Mouse (Mus musculus) liver, embryonic 15.5 days (tissue): ENCODE data around the gene Vwc2. TPM values are rescaled to one million over a fixed set of nuclear protein-coding genes. Genes with fewer than 3 reads are reported as not detected.

ENCODE experiments used
- ATAC-seq: fragments of 200-750 bp; cut with Nextera tagmentation; 2 replicates; pipeline ENCODE4 v1.8.0; 2017; ENCODE audit warnings: moderate number of reproducible peaks, mild to moderate bottlenecking, moderate library complexity; ENCODE audit not compliant: insufficient read depth
- H3K27ac ChIP-seq: fragments of 300-500 bp; sonication (generic); replicated peaks from 2 replicates; pipeline ENCODE4 v1.5.1; 2015; ENCODE audit warnings: mild to moderate bottlenecking, inconsistent platforms
- H3K27me3 ChIP-seq: fragments of 300-500 bp; sonication (generic); 2 replicates; pipeline ENCODE4 v1.6.1; 2015; ENCODE audit warnings: mild to moderate bottlenecking, inconsistent platforms
- H3K36me3 ChIP-seq: fragments of 300-500 bp; sonication (generic); replicated peaks from 2 replicates; pipeline ENCODE4 v1.6.1; 2015; ENCODE audit warnings: moderate library complexity, mild to moderate bottlenecking, inconsistent platforms
- H3K4me1 ChIP-seq: fragments of 300-500 bp; sonication (generic); replicated peaks from 2 replicates; pipeline ENCODE4 v1.6.1; 2015; ENCODE audit warnings: inconsistent platforms
- H3K4me2 ChIP-seq: fragments of 300-500 bp; sonication (generic); 2 replicates; pipeline ENCODE4 v1.6.1; 2015; ENCODE audit warnings: moderate library complexity, mild to moderate bottlenecking, inconsistent platforms
- H3K4me3 ChIP-seq: fragments of 300-500 bp; sonication (generic); replicated peaks from 2 replicates; pipeline ENCODE4 v1.5.1; 2015; ENCODE audit warnings: mild to moderate bottlenecking, inconsistent platforms
- H3K9ac ChIP-seq: fragments of 300-500 bp; sonication (generic); 2 replicates; pipeline ENCODE4 v1.6.1; 2015; ENCODE audit warnings: moderate library complexity, mild to moderate bottlenecking, inconsistent platforms
- H3K9me3 ChIP-seq: fragments of 300-500 bp; sonication (generic); replicated peaks from 2 replicates; pipeline ENCODE4 v1.6.1; 2016; ENCODE audit warnings: inconsistent platforms
- WGBS: fragments of 180-500 bp; shearing (Covaris S2); methylation state at CpG from one replicate; pipeline ENCODE4 v1.1.7; 2015; ENCODE audit warnings: mixed read lengths; ENCODE audit not compliant: insufficient replicate concordance; 5-methylcytosine and 5-hydroxymethylcytosine counted together
- polyA plus RNA-seq: library from polyadenylated mRNA; unstranded; fragments of >200 nt; fragmentation: Nextera tagmentation; extraction: Ambion mirVana; gene quantifications from 2 replicates; pipeline ENCODE4 v1.2.1, GENCODE M21; 2015

The Vwc2 gene
- polyA plus RNA-seq, 1 experiment from 2014 or later = 0.16 TPM

DNA sequence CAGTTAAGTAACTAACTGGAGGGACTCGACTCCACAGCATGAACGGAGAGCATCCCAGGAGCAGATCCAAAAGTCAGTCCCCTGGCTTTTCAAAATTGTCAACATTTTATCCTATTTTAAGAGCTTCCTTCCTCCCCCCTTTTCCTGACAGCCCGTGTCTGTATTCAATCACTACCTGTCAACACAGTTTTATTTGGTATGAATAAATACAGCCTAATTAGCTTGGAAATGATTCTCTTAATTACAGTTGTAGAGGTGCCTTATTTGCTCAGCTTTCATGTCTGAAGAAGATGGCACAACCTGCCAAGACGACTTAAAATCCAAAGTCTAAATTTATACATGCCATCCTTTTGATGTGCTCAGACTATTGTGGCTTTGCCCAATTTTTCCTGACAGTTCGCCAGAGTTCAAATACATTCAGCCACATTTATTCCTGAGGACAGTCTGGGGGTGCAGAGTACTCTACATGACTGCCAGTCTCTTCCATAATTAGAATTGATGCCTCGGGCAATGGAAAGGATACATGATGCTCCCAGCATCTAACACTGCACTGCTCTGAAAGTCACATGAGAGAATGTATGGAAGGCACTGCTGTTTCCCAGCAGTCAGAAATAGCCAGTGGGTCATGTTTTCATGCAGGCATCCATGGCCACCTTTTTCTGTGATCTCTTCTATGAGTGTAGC is 128.8 kb downstream of the Vwc2 start:
- Histone ChIP-seq H3K36me3 (no peaks in the 10 kb centered on the region), H3K4me1 (no peaks in the 10 kb centered on the region), H3K27ac (no peak overlapping the region), H3K9me3 (no peaks in the 10 kb centered on the region), H3K4me3 (no peak overlapping the region), H3K27me3 (no peaks in the 10 kb centered on the region), H3K9ac (no peak overlapping the region), H3K4me2 (no peak overlapping the region)
- no peak for ATAC-seq
- WGBS = 43% methylated on average over 6 of the region's 6 CpGs

DNA sequence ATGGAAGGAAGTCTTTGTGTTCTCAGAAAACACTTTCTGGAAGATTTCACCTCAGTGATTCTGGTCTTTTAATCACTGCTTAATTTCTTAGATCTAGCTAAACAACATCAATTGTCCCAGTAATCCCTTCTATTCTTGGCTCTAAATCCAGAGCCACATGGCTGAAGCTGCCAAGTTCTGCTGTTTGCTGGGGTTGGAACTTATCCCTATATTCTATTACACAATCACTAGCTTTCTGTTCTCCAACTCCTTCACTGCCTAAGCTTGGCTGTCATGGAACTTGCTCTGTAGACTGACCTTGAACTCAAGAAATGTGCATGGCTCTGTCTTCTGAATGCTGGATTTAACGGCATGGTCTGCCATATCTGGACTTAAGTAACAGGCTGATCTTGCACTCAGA is 143.3 kb downstream of the Vwc2 start:
- no peaks in the 10 kb centered on the region for H3K27me3 ChIP-seq
- H3K4me3 ChIP-seq = no peak overlapping the region
- H3K4me1 ChIP-seq = no peaks in the 10 kb centered on the region
- no peaks in the 10 kb centered on the region for H3K36me3 ChIP-seq
- WGBS = 65% methylated on average over 1 of the region's 1 CpGs
- no peak overlapping the region for H3K4me2 ChIP-seq
- H3K9me3 ChIP-seq = no peaks in the 10 kb centered on the region
- H3K9ac ChIP-seq = no peak overlapping the region
- no peak overlapping the region for H3K27ac ChIP-seq
- ATAC-seq = no peak

DNA sequence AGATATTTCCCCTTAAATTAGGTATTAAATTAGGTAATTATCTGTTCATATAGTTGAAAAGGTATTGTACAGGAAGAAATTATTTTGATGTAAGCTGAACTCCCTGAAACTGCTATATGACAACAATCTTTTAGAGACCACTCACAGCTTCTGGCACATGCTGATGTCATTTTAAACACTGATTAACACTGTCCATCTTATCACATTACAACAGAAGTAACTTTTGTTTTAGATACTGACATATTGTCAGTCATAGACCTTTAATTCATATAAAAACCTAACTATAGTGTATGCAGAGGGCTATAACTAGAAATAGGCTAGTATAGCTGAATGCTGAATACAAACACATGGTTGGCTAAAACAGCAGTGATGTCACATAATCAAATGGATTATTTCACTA is 166.1 kb downstream of the Vwc2 start:
- Histone ChIP-seq H3K9me3 (no peaks in the 10 kb centered on the region), H3K27ac (no peak overlapping the region), H3K4me2 (no peak overlapping the region), H3K27me3 (no peaks in the 10 kb centered on the region), H3K4me1 (no peaks in the 10 kb centered on the region), H3K36me3 (no peaks in the 10 kb centered on the region), H3K9ac (no peak overlapping the region), H3K4me3 (no peak overlapping the region)
- ATAC-seq = no peak

DNA sequence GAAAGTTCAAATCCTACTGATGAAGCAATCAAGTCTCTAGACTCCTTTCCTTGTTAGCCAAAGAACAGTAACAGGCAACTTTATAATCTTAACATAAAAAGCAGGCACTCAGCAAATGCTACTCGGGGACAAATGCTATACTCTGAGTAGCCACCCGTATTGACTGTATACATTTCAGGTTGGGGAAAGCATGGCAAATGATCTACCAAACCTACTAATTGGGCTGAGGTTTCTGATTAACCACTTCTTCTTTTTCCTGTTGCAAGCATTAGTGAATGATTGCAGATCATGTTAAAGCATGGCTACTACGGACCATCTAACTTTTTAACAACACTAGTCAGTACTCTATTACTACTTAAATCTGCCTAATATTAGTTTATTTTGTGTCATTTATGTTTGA is 169.5 kb downstream of the Vwc2 start:
- Histone ChIP-seq H3K4me1 (no peaks in the 10 kb centered on the region), H3K9ac (no peak overlapping the region), H3K4me3 (no peak overlapping the region), H3K36me3 (no peaks in the 10 kb centered on the region), H3K27ac (no peak overlapping the region), H3K27me3 (no peaks in the 10 kb centered on the region), H3K9me3 (no peaks in the 10 kb centered on the region), H3K4me2 (no peak overlapping the region)
- 60% methylated on average over 3 of the region's 3 CpGs for WGBS
- ATAC-seq = no peak
